Mouse (Mus musculus): Measurements from ENCODE around the gene Itch. TPM values are rescaled to one million over a fixed set of nuclear protein-coding genes. Genes with fewer than 3 reads are reported as not detected.
"Not testable (repeated sequence)": the region's sequence is repeated elsewhere in the genome, so short reads cannot be mapped to it uniquely, and the experiment has no call there.

Itch gene
- 10 to 100 TPM; 53.0 to 53.4 TPM for polyA plus RNA-seq (2017; shearing (Covaris generic))

GRCm38 (mm10) chr2:155133011-155133976, at the start of gene Itch:
Gene Itch (plus strand): TSS chr2:155133509.
- peak; percentile 90 for ATAC-seq

GRCm38 (mm10) chr2:155084546-155084945, 48.8 kb upstream of the Itch start:
- no peak for ATAC-seq

GRCm38 (mm10) chr2:155086328-155086727, 47.0 kb upstream of the Itch start:
- ATAC-seq, result no peak

- no peak for ATAC-seq
Measured at GRCm38 (mm10) chr2:155088264-155088663, 45.0 kb upstream of the Itch start.

- no peak for ATAC-seq
Measured at GRCm38 (mm10) chr2:155090909-155091742, 42.2 kb upstream of the Itch start.

GRCm38 (mm10) chr2:155091743-155092075, 41.6 kb upstream of the Itch start:
- no peak for ATAC-seq

GRCm38 (mm10) chr2:155093418-155093817, 39.9 kb upstream of the Itch start:
- ATAC-seq, result no peak

GRCm38 (mm10) chr2:155098720-155099380, 34.5 kb upstream of the Itch start:
- ATAC-seq, result no peak

- ATAC-seq, result no peak
Measured at GRCm38 (mm10) chr2:155099421-155099820, 33.9 kb upstream of the Itch start.

GRCm38 (mm10) chr2:155099994-155100795, 33.1 kb upstream of the Itch start:
- no peak for ATAC-seq

GRCm38 (mm10) chr2:155100796-155101259, 32.5 kb upstream of the Itch start:
- no peak for ATAC-seq

- ATAC-seq, result no peak
Measured at GRCm38 (mm10) chr2:155101761-155102181, 31.5 kb upstream of the Itch start.

GRCm38 (mm10) chr2:155103607-155104006, 29.7 kb upstream of the Itch start:
- no peak for ATAC-seq

GRCm38 (mm10) chr2:155107276-155107675, 26.0 kb upstream of the Itch start:
- ATAC-seq, result not testable (repeated sequence)

GRCm38 (mm10) chr2:155115216-155115830, 18.0 kb upstream of the Itch start:
- no peak for ATAC-seq

GRCm38 (mm10) chr2:155133977-155134860, 910 bp downstream of the Itch start:
- no peak for ATAC-seq

- no peak for ATAC-seq
Measured at GRCm38 (mm10) chr2:155135092-155135491, 1.8 kb downstream of the Itch start.

GRCm38 (mm10) chr2:155135534-155135933, 2.2 kb downstream of the Itch start:
- ATAC-seq, result no peak

- ATAC-seq, result no peak
Measured at GRCm38 (mm10) chr2:155140986-155141385, 7.7 kb downstream of the Itch start.

- no peak for ATAC-seq
Measured at GRCm38 (mm10) chr2:155142025-155142555, 8.8 kb downstream of the Itch start.
